Mouse (Mus musculus) liver, adult 2 months (tissue): ENCODE data around the gene Sh3rf3. TPM values are rescaled to one million over a fixed set of nuclear protein-coding genes. Genes with fewer than 3 reads are reported as not detected.

ENCODE experiments used
- DNase-seq: peaks from one replicate; pipeline ENCODE4 v3.0.0-alpha.2; 2011; ENCODE audit warnings: low read depth, low spot score; ENCODE audit errors: extremely low read depth
- H3K27ac ChIP-seq: fragments of 200-500 bp; replicated peaks from 2 replicates; pipeline ENCODE4 v1.5.1; 2012; ENCODE audit warnings: low read depth, mild to moderate bottlenecking, control low read depth, inconsistent platforms, low read length; ENCODE audit not compliant: insufficient read depth
- H3K27me3 ChIP-seq: fragments of 200-500 bp; 2 replicates; pipeline ENCODE4 v1.6.1; 2012; ENCODE audit warnings: mild to moderate bottlenecking, moderate library complexity, low read length, inconsistent platforms; ENCODE audit not compliant: control insufficient read depth, insufficient read depth
- H3K36me3 ChIP-seq: fragments of 200-500 bp; 2 replicates; pipeline ENCODE4 v1.6.1; 2012; ENCODE audit warnings: low read length, inconsistent platforms; ENCODE audit not compliant: control insufficient read depth, insufficient read depth
- H3K4me1 ChIP-seq: fragments of 200-500 bp; 2 replicates; pipeline ENCODE4 v1.6.1; 2011; ENCODE audit warnings: low read length; ENCODE audit not compliant: control insufficient read depth, insufficient read depth
- H3K4me3 ChIP-seq: fragments of 200-500 bp; 2 replicates; pipeline ENCODE4 v1.5.1; 2011; ENCODE audit warnings: low read depth, mild to moderate bottlenecking, control low read depth, low read length, moderate library complexity; ENCODE audit not compliant: insufficient read depth
- H3K79me2 ChIP-seq: fragments of 200-500 bp; 2 replicates; pipeline ENCODE4 v1.6.1; 2012; ENCODE audit warnings: inconsistent platforms, mild to moderate bottlenecking, low read length, moderate library complexity; ENCODE audit not compliant: control insufficient read depth, insufficient read depth
- H3K9ac ChIP-seq: fragments of 200-500 bp; 2 replicates; pipeline ENCODE4 v1.6.1; 2012; ENCODE audit warnings: low read depth, mild to moderate bottlenecking, control low read depth, inconsistent platforms, low read length
- CTCF ChIP-seq: fragments of 200-500 bp; IDR thresholded peaks from 2 replicates; pipeline ENCODE4 v1.5.1; 2011; ENCODE audit warnings: low read depth, low read length, control low read depth
- POLR2A ChIP-seq: fragments of 200-500 bp; IDR thresholded peaks from 2 replicates; pipeline ENCODE4 v1.6.1; 2011; ENCODE audit warnings: low read length, control low read depth; ENCODE audit not compliant: insufficient read depth; ENCODE audit errors: extremely low read depth
- WGBS: fragments of 180-500 bp; shearing (Covaris S2); methylation state at CpG from one replicate; pipeline ENCODE4 v1.1.7; 2018; 5-methylcytosine and 5-hydroxymethylcytosine counted together
- polyA plus RNA-seq: library from polyadenylated mRNA; depleted of rRNA; stranded (reverse); fragments of >200 nt; gene quantifications from 2 replicates; pipeline ENCODE4 v1.2.3, GENCODE M21; 2012
- total RNA-seq: library from RNA; depleted of rRNA; stranded (reverse); fragments of >200 nt; gene quantifications from 2 replicates; pipeline ENCODE4 v1.2.3, GENCODE M21; 2014

The Sh3rf3 gene
- total and polyA plus RNA-seq, 2 experiments, result not detected

- Histone ChIP-seq H3K4me1 (no peaks in the 10 kb centered on the region), H3K79me2 (no peaks in the 10 kb centered on the region), H3K9ac (no peak overlapping the region), H3K4me3 (no peak overlapping the region), H3K27me3 (no peaks in the 10 kb centered on the region; the same call in 1 of the 2 replicates), H3K27ac (no peak overlapping the region), H3K36me3 (no peaks in the 10 kb centered on the region)
- TF ChIP-seq CTCF (no peak), POLR2A (no peak)
- 76% methylated on average over 7 of the region's 7 CpGs for WGBS
- DNase-seq, result no peak
These were observed 10.9 kb downstream of the Sh3rf3 start for GRCm38 (mm10) chr10:58824016-58824568.

DNA sequence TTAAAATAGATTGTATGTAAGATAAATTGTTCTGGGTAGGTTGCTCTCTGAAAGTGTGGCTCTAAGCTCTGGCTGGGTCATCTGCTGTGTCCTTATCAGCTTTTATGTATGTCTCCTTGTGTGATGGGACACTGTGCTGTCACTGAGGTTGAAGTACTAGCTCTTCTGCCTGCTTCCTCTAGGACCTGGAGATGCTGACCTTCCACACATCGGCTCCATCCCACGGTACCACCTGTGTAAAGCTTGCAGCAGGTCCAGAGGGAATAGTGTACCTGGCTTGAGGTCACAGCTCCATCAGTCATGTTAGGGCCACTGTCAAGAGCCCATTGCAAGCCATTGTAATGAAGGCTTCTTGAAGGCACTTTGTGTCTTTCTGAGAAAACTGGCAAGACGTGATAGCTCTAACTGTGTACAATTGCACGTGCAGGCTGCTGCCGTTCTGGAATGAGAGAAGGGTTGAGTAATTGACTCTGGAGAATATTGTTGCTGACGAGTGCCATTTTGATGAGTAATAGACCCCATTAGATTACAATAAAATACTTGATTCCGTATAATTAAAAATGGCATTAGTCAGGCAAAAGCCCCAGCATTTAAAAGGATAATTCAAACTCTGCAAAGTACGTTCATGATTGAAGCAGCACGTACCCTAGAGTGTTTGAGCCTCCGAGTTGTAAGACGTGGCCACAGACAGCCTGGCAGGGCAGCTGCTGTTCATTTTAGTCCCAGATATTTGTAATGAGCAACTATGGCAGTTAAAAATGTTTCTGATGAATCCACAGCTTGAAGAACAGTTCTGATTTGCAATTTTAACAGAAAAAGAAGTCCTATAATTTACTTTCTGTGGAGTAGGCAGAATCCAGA, 16.3 kb downstream of the Sh3rf3 start:
- H3K27me3 ChIP-seq, result no peaks in the 10 kb centered on the region
- no peaks in the 10 kb centered on the region for H3K36me3 ChIP-seq
- DNase-seq, result no peak
- 84% methylated on average over 11 of the region's 11 CpGs for WGBS
- no peak overlapping the region for H3K27ac ChIP-seq
- TF ChIP-seq POLR2A, result no peak
- no peaks in the 10 kb centered on the region for H3K79me2 ChIP-seq
- H3K9ac ChIP-seq, result no peak overlapping the region
- H3K4me1 ChIP-seq, result no peaks in the 10 kb centered on the region
- no peak overlapping the region for H3K4me3 ChIP-seq

- WGBS, result 73% methylated on average over 3 of the region's 3 CpGs
These were observed 20.0 kb downstream of the Sh3rf3 start for GRCm38 (mm10) chr10:58833146-58833545.

GRCm38 (mm10) chr10:58833741-58834178, 20.6 kb downstream of the Sh3rf3 start:
- no peak overlapping the region for H3K27ac ChIP-seq
- H3K9ac ChIP-seq, result no peak overlapping the region
- no peak overlapping the region for H3K4me3 ChIP-seq
- no peak for TF ChIP-seq CTCF
- TF ChIP-seq POLR2A, result no peak
- no peaks in the 10 kb centered on the region for H3K79me2 ChIP-seq
- H3K36me3 ChIP-seq, result no peaks in the 10 kb centered on the region
- WGBS, result 83% methylated on average over 13 of the region's 13 CpGs
- 0 out of 2 replicates have a peak, but pooled peaks cover 2% of the 10 kb centered on the region for H3K27me3 ChIP-seq
- no peaks in the 10 kb centered on the region for H3K4me1 ChIP-seq
- no peak for DNase-seq

More at GRCm38 (mm10) chr10:58833146-58833545, 20.0 kb downstream of the Sh3rf3 start:
- H3K27me3 ChIP-seq, result 0 out of 2 replicates have a peak, but pooled peaks cover 2% of the 10 kb centered on the region
- H3K79me2 ChIP-seq, result no peaks in the 10 kb centered on the region
- H3K36me3 ChIP-seq, result no peaks in the 10 kb centered on the region
- no peak for DNase-seq
- H3K9ac ChIP-seq, result no peak overlapping the region
- H3K27ac ChIP-seq, result no peak overlapping the region
- H3K4me3 ChIP-seq, result no peak overlapping the region
- no peak for TF ChIP-seq CTCF
- TF ChIP-seq POLR2A, result no peak
- H3K4me1 ChIP-seq, result no peaks in the 10 kb centered on the region

DNA sequence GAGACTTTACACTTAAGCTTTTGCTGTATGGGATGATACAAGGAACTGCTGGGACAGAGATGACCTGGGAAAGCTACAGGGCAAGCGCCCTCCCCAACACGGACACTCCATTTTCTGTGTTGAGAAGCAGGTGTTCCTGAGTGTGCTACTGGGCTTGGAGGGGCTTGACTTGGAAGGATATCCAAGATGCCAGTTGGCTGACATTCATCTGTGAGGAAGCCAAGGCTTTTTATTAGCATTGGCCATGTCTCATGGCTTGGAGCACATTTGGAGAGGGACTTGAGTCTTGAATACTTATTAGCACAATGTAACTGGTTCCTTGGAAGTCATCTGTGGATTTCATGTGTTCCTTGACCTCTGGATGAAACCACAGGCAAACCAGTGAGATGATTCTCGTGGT, 23.2 kb downstream of the Sh3rf3 start:
- no peak for DNase-seq
- no peak for TF ChIP-seq POLR2A
- no peak for TF ChIP-seq CTCF
- H3K27ac ChIP-seq, result no peak overlapping the region
- H3K9ac ChIP-seq, result no peak overlapping the region
- WGBS, result 80% methylated on average over 3 of the region's 3 CpGs
- no peaks in the 10 kb centered on the region for H3K79me2 ChIP-seq
- 0 out of 2 replicates have a peak, but pooled peaks cover 2% of the 10 kb centered on the region for H3K27me3 ChIP-seq
- no peak overlapping the region for H3K4me3 ChIP-seq
- no peaks in the 10 kb centered on the region for H3K4me1 ChIP-seq
- no peaks in the 10 kb centered on the region for H3K36me3 ChIP-seq
